Mouse (Mus musculus): ENCODE measurements around the gene Srprb. TPM values are rescaled to one million over a fixed set of nuclear protein-coding genes. Genes with fewer than 3 reads are reported as not detected.

Gene Srprb
- 17.1 and 17.8 TPM in 2 replicates for polyA plus RNA-seq (2012; rRNA removed)
- polyA plus RNA-seq (2014; fragmentation: Nextera tagmentation; extraction: Ambion mirVana): 17.8 and 18.4 TPM in 2 replicates

DNA sequence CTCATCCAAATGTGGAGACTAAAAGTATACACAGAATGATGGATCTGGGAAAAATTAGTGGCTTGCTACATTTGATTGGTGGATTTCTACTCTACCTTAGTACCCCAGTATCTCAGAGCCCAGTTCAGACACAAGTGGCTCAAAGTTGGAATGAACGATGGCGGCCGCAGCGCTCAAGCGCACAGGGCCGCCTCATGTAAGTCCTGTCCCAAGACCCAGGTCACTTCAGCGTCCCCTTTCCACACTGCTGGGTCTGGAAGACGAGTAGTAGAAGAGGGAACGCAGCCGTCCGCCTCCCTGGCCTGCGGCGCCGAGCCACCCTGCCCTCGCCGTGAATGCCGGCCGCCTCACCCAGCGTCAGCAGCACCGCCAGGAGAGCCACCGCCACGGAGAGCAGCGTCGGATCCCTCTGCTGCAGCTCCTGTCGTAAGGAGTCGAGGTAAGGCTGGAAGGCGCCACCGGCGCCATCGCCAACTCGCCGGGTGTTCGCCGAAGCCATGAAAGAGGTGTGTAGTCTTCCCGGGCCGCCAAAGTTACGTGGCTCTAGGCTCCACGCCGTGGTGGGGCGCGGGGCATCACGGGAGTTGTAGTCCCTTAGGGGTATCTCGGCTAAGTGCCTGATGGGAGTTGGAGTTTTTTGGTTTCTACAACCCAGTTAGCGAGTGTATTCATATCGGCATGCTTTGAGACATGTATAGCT, at the start of gene Srprb:
TSS of gene Srprb (minus strand) at position 577 of the 700 bp plus-strand sequence.
- Histone ChIP-seq H3K36me3 (replicated peaks; ENCODE audit: control insufficient read depth, insufficient read depth, low read depth) (peaks cover 19% of the 10 kb centered on the region), H3K4me3 (ENCODE audit: insufficient read depth in 1 of 2, low read depth in 2 of 2, low read length in 2 of 2) (peak within 1 kb of the TSS; percentile 88), H3K4me1 (replicated peaks; ENCODE audit: control insufficient read depth in 2 of 2, insufficient read depth in 2 of 2, low read length in 1 of 2) (peaks cover 6 to 9% of the 10 kb centered on the region in 2 experiments; a peak in 3 of 4 replicates), H3K27ac (peak within 1 kb of the TSS; percentile 26), H3K27me3 (ENCODE audit: control insufficient read depth, insufficient read depth, low read length) (no peaks in the 10 kb centered on the region), H3K9ac (replicated peaks) (peak within 1 kb of the TSS; percentile 84), H3K4me2 (ENCODE audit: low read depth) (peak within 1 kb of the TSS; percentile 87), H3K9me3 (ENCODE audit: control insufficient read depth, low read length) (no peaks in the 10 kb centered on the region)
- TF ChIP-seq EP300 (IDR thresholded peaks at IDR 0.05; ENCODE audit: low read depth) (no peak), CTCF (IDR thresholded peaks at IDR 0.05; ENCODE audit: low read depth) (no peak)
- DNase-seq (ENCODE audit: low read depth in 3 of 3, low spot score in 3 of 3): peak; percentile 79 to 85 (median 84)
- peak; percentile 97 for ATAC-seq (ENCODE audit: insufficient read depth)
- under 1% methylated on average over 45 of the region's 45 CpGs for WGBS (ENCODE audit: insufficient replicate concordance)

DNA sequence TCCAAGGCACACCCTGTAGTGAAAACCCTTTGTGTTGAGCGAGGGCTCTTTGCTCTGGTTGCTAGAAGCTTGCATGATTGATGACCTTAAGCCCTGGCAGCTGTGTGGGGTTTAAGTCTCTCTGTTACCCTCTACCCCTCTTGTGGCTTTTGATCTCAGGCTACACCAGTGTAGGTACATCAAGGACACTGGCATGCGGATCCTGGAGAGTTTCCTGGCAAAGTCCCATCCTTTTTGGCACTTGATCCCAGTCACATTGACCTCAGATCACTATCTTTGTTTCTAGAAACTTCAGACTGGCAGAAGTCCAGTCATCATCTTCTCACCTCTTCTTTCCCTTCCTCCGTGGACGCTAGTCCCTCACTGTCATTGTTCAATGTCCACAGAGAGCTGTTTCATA, 46.7 kb upstream of the Srprb start:
- ATAC-seq (ENCODE audit: insufficient read depth) (no peak), DNase-seq (ENCODE audit: low read depth in 3 of 3, low spot score in 3 of 3) (no peak)
- WGBS (ENCODE audit: insufficient replicate concordance): 55% methylated on average over 4 of the region's 4 CpGs
- Histone ChIP-seq H3K4me2 (ENCODE audit: low read depth) (no peak overlapping the region), H3K27me3 (ENCODE audit: control insufficient read depth, insufficient read depth, low read length) (no peaks in the 10 kb centered on the region), H3K9ac (replicated peaks) (no peak overlapping the region), H3K36me3 (replicated peaks; ENCODE audit: control insufficient read depth, insufficient read depth, low read depth) (peaks cover 9% of the 10 kb centered on the region), H3K4me1 (replicated peaks; ENCODE audit: control insufficient read depth in 2 of 2, insufficient read depth in 2 of 2, low read length in 1 of 2) (peaks cover 6 to 8% of the 10 kb centered on the region in 2 experiments), H3K27ac (no peak overlapping the region), H3K4me3 (ENCODE audit: insufficient read depth in 1 of 2, low read depth in 2 of 2, low read length in 2 of 2) (no peak overlapping the region), H3K9me3 (ENCODE audit: control insufficient read depth, low read length) (no peaks in the 10 kb centered on the region)
- TF ChIP-seq EP300 (IDR thresholded peaks at IDR 0.05; ENCODE audit: low read depth) (no peak), CTCF (IDR thresholded peaks at IDR 0.05; ENCODE audit: low read depth) (no peak)

DNA sequence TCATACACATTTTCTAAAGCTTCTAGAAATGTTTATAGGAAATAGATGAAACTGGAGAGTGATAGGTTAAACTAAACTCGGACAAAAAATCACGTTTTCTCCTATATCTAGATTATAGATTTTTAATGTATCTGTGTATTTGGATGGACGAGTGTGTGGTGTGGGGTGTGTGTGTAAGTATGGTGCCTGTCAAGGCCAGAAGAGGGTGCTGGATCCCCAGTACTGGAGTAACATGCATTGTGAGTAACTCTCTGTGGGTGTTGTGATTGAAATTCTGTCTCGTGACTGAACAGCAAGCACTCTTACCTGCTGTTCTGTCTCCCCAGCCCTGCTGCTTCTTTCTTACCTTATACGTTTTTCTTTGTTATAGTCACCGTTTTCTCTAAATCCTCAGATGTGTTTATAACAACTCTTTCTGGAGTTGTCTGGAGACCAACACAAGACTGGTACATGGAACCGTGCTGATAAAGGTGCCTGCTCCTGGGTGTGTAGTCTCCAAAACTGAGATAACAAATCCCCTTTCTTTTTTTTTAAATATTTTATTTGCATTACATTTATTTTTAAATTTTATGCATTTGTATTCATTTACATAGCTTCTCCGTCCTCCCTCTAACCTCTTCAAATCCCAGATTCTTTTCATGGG, 44.7 kb upstream of the Srprb start:
- peak in 2 of 3 experiments; percentile 35 to 36 for DNase-seq (ENCODE audit: low read depth in 3 of 3, low spot score in 3 of 3)

DNA sequence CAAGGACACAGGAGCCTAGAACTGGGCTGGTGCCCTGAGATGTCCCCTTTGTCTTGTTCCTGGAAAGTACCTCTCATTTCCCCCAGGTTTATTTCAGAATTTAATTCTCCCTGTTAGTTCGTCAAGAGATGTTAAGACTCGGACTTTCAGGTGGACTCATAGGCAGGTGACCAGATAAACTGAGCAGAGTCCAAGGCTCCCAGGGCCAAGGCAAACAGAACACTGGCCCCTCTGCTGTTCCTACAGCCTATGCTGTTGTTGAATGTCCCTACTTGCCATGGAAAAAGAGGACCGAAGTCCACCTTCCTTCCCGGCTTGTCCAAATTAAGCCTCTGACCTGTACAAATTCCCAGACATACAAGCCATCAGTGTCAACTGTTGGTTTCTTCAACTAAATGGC, 41.7 kb upstream of the Srprb start:
- Histone ChIP-seq H3K4me1 (replicated peaks; ENCODE audit: control insufficient read depth in 2 of 2, insufficient read depth in 2 of 2, low read length in 1 of 2) (peaks cover 6 to 19% of the 10 kb centered on the region in 2 experiments), H3K36me3 (replicated peaks; ENCODE audit: control insufficient read depth, insufficient read depth, low read depth) (no peaks in the 10 kb centered on the region), H3K27me3 (ENCODE audit: control insufficient read depth, insufficient read depth, low read length) (no peaks in the 10 kb centered on the region), H3K9me3 (ENCODE audit: control insufficient read depth, low read length) (no peaks in the 10 kb centered on the region), H3K27ac (no peak overlapping the region), H3K9ac (replicated peaks) (no peak overlapping the region), H3K4me2 (ENCODE audit: low read depth) (no peak overlapping the region), H3K4me3 (ENCODE audit: insufficient read depth in 1 of 2, low read depth in 2 of 2, low read length in 2 of 2) (no peak overlapping the region)
- DNase-seq (ENCODE audit: low read depth in 3 of 3, low spot score in 3 of 3) (peak in 2 of 3 experiments; percentile 10 to 32), ATAC-seq (ENCODE audit: insufficient read depth) (peak; percentile 47)
- 69% methylated on average over 4 of the region's 4 CpGs for WGBS (ENCODE audit: insufficient replicate concordance)
- no peak for TF ChIP-seq EP300 (IDR thresholded peaks at IDR 0.05; ENCODE audit: low read depth)
- TF ChIP-seq CTCF (IDR thresholded peaks at IDR 0.05; ENCODE audit: low read depth): no peak

More for the DNA sequence above, 44.7 kb upstream of the Srprb start:
- Histone ChIP-seq H3K4me1 (replicated peaks; ENCODE audit: control insufficient read depth in 2 of 2, insufficient read depth in 2 of 2, low read length in 1 of 2) (peaks cover 6 to 13% of the 10 kb centered on the region in 2 experiments), H3K9me3 (ENCODE audit: control insufficient read depth, low read length) (no peaks in the 10 kb centered on the region), H3K27ac (no peak overlapping the region), H3K4me2 (ENCODE audit: low read depth) (peak overlapping the region; percentile 24; the same call in 1 of the 2 replicates), H3K36me3 (replicated peaks; ENCODE audit: control insufficient read depth, insufficient read depth, low read depth) (peaks cover 6% of the 10 kb centered on the region), H3K4me3 (ENCODE audit: insufficient read depth in 1 of 2, low read depth in 2 of 2, low read length in 2 of 2) (no peak overlapping the region), H3K27me3 (ENCODE audit: control insufficient read depth, insufficient read depth, low read length) (no peaks in the 10 kb centered on the region), H3K9ac (replicated peaks) (no peak overlapping the region)
- peak; percentile 72 for ATAC-seq (ENCODE audit: insufficient read depth)
- WGBS (ENCODE audit: insufficient replicate concordance): 36% methylated on average over 8 of the region's 8 CpGs
- TF ChIP-seq EP300 (IDR thresholded peaks at IDR 0.05; ENCODE audit: low read depth) (peak; percentile 56), CTCF (IDR thresholded peaks at IDR 0.05; ENCODE audit: low read depth) (peak; percentile 69)

DNA sequence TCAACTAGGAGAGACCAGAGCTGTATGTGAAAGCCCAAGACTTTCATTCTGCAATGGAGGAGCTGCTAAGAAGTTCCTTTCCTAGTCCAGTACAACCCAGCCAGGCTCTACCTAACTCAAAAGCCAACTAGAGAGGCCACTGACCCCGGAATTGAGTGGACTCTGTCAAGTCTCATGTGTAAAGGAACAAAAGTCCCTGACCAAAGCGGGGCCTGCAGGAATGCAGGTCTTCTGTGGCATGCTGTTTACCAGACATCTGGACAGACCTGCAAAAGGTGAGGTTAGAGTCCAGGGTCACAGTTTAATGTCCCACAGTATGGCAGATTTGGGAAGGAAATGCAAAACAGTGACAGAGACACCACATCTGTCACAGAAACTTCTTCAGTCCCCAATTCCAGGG, 39.3 kb upstream of the Srprb start:
- Histone ChIP-seq H3K27ac (no peak overlapping the region), H3K9ac (replicated peaks) (no peak overlapping the region), H3K4me2 (ENCODE audit: low read depth) (no peak overlapping the region), H3K4me1 (replicated peaks; ENCODE audit: control insufficient read depth in 2 of 2, insufficient read depth in 2 of 2, low read length in 1 of 2) (peaks cover 0 to 16% of the 10 kb centered on the region in 2 experiments; a peak in 2 of 4 replicates), H3K27me3 (ENCODE audit: control insufficient read depth, insufficient read depth, low read length) (no peaks in the 10 kb centered on the region), H3K9me3 (ENCODE audit: control insufficient read depth, low read length) (no peaks in the 10 kb centered on the region), H3K4me3 (ENCODE audit: insufficient read depth in 1 of 2, low read depth in 2 of 2, low read length in 2 of 2) (no peak overlapping the region), H3K36me3 (replicated peaks; ENCODE audit: control insufficient read depth, insufficient read depth, low read depth) (no peaks in the 10 kb centered on the region)
- ATAC-seq (ENCODE audit: insufficient read depth) (peak; percentile 34; the same call in 1 of the 2 replicates), DNase-seq (ENCODE audit: low read depth in 3 of 3, low spot score in 3 of 3) (no peak)
- no peak for TF ChIP-seq CTCF (IDR thresholded peaks at IDR 0.05; ENCODE audit: low read depth)
- WGBS (ENCODE audit: insufficient replicate concordance): 45% methylated on average over 2 of the region's 2 CpGs

Measured in liver, embryonic 14.5 days (tissue).